Mouse (Mus musculus) bone marrow, adult 2 months (tissue): ENCODE measurements at regions not wholly inside any gene's neighbourhood (a gene's known extent, or its start where the extent isn't known, plus 50 kb on each side); places are given as distances from the start of the nearest gene placed in this dataset.

Source experiments
- CTCF ChIP-seq: fragments of 200-500 bp; IDR thresholded peaks from 2 replicates; pipeline ENCODE4 v1.5.1; 2011; ENCODE audit warnings: low read length, control low read depth; ENCODE audit not compliant: control insufficient read depth, insufficient read depth
- POLR2A ChIP-seq: fragments of 200-500 bp; IDR thresholded peaks from 2 replicates; pipeline ENCODE4 v1.6.1; 2011; ENCODE audit warnings: low read depth, mild to moderate bottlenecking, control low read depth, low read length, borderline replicate concordance; ENCODE audit not compliant: control insufficient read depth

- no peak for TF ChIP-seq POLR2A
- no peak for TF ChIP-seq CTCF
Measured at GRCm38 (mm10) chr3:80052879-80053278, 168.5 kb downstream of the Fam198b start.
